Mouse (Mus musculus) testis, adult 2 months (tissue): ENCODE data around the gene Fig4.

ENCODE experiments used
- CTCF ChIP-seq: fragments of 200-500 bp; IDR thresholded peaks from 2 replicates; pipeline ENCODE4 v1.5.1; 2012; ENCODE audit warnings: low read depth, mild to moderate bottlenecking, inconsistent platforms, low read length, moderate library complexity; ENCODE audit not compliant: control insufficient read depth, insufficient read depth, insufficient replicate concordance
- POLR2A ChIP-seq: fragments of 200-500 bp; IDR thresholded peaks from 2 replicates; pipeline ENCODE4 v1.6.1; 2012; ENCODE audit warnings: low read depth, mild to moderate bottlenecking, inconsistent platforms, low read length, moderate library complexity; ENCODE audit not compliant: control insufficient read depth

DNA sequence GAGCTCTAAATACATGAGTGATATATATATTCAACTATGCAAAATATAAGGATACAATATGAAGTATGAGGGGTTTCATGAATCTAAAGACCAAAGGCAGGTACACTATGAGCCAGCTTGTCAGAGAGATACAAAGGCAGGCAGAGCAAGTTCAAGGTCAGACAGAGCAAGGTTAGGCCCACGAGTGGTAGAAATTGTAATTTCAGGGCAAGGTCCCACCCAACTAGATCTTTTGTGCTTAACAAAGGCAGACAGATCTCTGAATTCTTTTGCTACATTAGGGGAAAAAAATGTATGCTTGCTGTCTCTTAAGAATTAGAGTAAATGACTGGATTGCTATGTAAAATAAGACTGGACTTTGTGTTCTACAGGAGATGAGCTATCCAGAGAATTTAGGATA, 2.9 kb downstream of the Fig4 start:
- TF ChIP-seq CTCF (no peak), POLR2A (no peak)
